Mouse (Mus musculus): ENCODE results near the gene Pabpn1. TPM values are rescaled to one million over a fixed set of nuclear protein-coding genes. Genes with fewer than 3 reads are reported as not detected.

The Pabpn1 gene
- 72.3 and 74.0 TPM in 2 replicates for polyA plus RNA-seq (2015; fragmentation: Nextera tagmentation; extraction: Ambion mirVana)

DNA sequence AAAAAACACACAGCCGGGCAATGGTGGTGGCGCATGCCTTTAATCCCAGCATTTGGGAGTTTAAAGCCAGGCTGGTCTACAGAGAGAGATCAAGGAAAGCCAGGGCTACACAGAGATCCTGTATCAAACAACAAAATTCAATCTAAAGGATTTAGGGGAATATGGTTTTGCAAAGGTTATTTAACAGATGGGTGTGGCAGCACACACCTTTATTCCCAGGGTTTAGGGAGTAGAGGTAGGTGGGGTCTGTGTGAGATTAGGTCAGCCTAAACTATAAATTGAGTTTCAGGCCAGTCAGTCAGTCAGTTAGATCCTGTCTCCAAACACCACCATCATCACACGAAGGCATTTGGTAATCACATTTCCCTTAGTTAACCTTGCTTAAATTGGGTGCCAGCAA, at the start of gene Pabpn1:
Gene Pabpn1, plus strand, starts transcription at position 301 of the 400 bp plus-strand sequence.
- Histone ChIP-seq H3K4me1 (peaks cover 30% of the 10 kb centered on the region), H3K36me3 (peaks cover 23% of the 10 kb centered on the region), H3K9me3 (no peaks in the 10 kb centered on the region), H3K4me2 (peak within 1 kb of the TSS; percentile 68), H3K27me3 (replicated peaks) (no peaks in the 10 kb centered on the region), H3K27ac (replicated peaks) (peak within 1 kb of the TSS; percentile 87), H3K4me3 (peak within 1 kb of the TSS; percentile 94), H3K9ac (peak within 1 kb of the TSS; percentile 76)
- WGBS = 94% methylated on average over 3 of the region's 3 CpGs
- no peak for ATAC-seq (ENCODE audit: extremely low read depth, insufficient number of reproducible peaks, low FRiP score, low TSS enrichment)

DNA sequence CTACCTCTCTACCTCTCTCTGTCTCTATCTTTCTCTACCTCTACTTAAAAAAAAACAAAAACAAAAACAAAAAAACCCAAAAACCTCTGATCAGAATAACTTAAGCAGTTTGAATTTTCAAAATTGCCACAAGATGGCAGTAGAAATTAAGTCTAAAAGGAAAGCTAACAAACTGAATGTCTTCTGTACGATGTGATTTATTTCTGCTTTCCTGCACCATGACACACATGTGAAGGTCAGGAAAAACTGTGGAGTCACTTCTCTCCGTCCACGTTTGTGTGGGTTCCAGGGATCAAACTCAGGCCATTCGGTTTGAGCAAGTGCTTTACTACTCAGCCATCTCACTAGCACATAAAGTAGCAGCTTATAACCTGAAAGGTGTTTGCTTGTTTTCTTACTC, 48.8 kb upstream of the Pabpn1 start:
- H3K4me3 ChIP-seq = no peak overlapping the region
- peaks cover 14% of the 10 kb centered on the region; the same call in 1 of the 2 replicates for H3K27me3 ChIP-seq (replicated peaks)
- no peak for ATAC-seq (ENCODE audit: extremely low read depth, insufficient number of reproducible peaks, low FRiP score, low TSS enrichment)
- no peaks in the 10 kb centered on the region for H3K9me3 ChIP-seq
- no peak overlapping the region for H3K9ac ChIP-seq
- H3K4me2 ChIP-seq = peak overlapping the region; percentile 23; the same call in 1 of the 2 replicates
- 2% methylated on average over 4 of the region's 4 CpGs for whole genome bisulfite sequencing
- no peak overlapping the region for H3K27ac ChIP-seq (replicated peaks)
- no peaks in the 10 kb centered on the region for H3K36me3 ChIP-seq
- H3K4me1 ChIP-seq = no peaks in the 10 kb centered on the region

GRCm38 (mm10) chr14:54855726-54856125, 36.6 kb upstream of the Pabpn1 start:
- 85% methylated on average over 3 of the region's 3 CpGs for WGBS
- Histone ChIP-seq H3K27me3 (replicated peaks) (no peaks in the 10 kb centered on the region), H3K4me2 (no peak overlapping the region), H3K4me3 (no peak overlapping the region), H3K9me3 (no peaks in the 10 kb centered on the region), H3K4me1 (no peaks in the 10 kb centered on the region), H3K27ac (replicated peaks) (no peak overlapping the region), H3K9ac (no peak overlapping the region), H3K36me3 (peaks cover 32% of the 10 kb centered on the region)
- ATAC-seq (ENCODE audit: extremely low read depth, insufficient number of reproducible peaks, low FRiP score, low TSS enrichment) = no peak

DNA sequence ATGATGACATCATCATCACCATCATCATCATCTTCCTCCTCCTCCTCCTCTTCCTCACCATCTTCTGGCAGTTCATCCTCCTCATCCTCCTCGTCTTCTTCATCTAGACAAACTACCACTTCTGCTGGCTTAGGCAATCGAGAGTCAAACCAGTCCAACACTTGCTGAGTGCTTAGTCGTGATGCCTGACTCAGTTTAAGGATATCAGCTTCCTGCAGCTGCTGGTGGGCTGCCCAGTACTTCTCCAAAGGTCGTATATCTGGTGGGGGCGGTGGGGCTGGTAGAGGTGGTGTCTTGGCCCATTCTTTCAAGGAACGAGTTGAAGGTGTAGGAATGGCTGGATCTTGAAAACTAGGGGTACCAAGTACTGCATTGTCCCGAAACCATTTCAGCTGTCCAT, 35.6 kb upstream of the Pabpn1 start:
- H3K27me3 ChIP-seq (replicated peaks) = no peaks in the 10 kb centered on the region
- H3K4me3 ChIP-seq = no peak overlapping the region
- no peak overlapping the region for H3K9ac ChIP-seq
- no peak overlapping the region for H3K27ac ChIP-seq (replicated peaks)
- ATAC-seq (ENCODE audit: extremely low read depth, insufficient number of reproducible peaks, low FRiP score, low TSS enrichment) = no peak
- WGBS = 72% methylated on average over 7 of the region's 7 CpGs
- no peaks in the 10 kb centered on the region for H3K9me3 ChIP-seq
- H3K4me1 ChIP-seq = no peaks in the 10 kb centered on the region
- H3K36me3 ChIP-seq = peaks cover 32% of the 10 kb centered on the region
- H3K4me2 ChIP-seq = no peak overlapping the region

DNA sequence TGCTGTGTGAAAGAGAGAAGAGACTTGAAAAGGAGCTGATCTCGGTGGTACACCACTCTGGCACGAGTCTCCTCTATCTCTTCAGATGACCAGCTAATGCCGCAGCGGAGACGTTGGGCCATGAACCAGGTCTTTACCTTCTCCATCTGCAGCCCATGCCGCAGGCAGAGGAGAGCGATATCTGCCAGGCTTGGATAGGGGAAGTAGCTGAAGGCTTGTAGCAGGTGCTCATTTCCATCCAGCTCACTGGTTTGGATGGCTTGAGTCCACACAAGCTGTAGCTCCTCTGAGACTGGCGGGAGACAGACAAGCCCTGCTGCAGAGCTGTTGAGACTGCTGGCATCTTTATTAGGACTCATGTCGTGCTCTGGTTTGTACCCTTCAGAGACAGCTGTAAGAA, 34.4 kb upstream of the Pabpn1 start:
- H3K27ac ChIP-seq (replicated peaks) = no peak overlapping the region
- no peak for ATAC-seq (ENCODE audit: extremely low read depth, insufficient number of reproducible peaks, low FRiP score, low TSS enrichment)
- H3K27me3 ChIP-seq (replicated peaks) = no peaks in the 10 kb centered on the region
- no peak overlapping the region for H3K9ac ChIP-seq
- no peak overlapping the region for H3K4me2 ChIP-seq
- peaks cover 32% of the 10 kb centered on the region for H3K36me3 ChIP-seq
- H3K4me1 ChIP-seq = peaks cover under 1% of the 10 kb centered on the region; the same call in 1 of the 2 replicates
- no peaks in the 10 kb centered on the region for H3K9me3 ChIP-seq
- H3K4me3 ChIP-seq = no peak overlapping the region
- WGBS = 76% methylated on average over 9 of the region's 9 CpGs

DNA sequence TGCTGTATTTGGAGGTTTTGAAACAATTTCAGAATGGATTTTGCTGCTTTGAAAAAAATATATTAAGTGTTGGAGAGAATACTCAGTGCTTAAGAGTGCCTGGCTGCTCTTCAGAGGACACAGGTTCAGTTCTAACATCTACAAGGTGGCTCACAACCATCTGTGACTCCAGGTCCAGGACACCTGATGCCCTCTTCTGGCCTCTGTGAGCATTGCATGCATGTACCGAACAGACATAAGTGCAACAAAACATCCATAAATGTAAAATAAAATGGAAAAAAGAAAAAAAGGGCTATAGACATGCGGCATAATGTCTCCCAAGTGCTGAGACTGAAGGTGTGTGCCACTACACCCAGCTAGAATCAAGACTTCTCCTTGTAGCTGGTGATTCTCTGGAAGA, 31.8 kb upstream of the Pabpn1 start:
- Histone ChIP-seq H3K36me3 (peaks cover 25% of the 10 kb centered on the region), H3K4me1 (peaks cover 9% of the 10 kb centered on the region), H3K9me3 (no peaks in the 10 kb centered on the region), H3K27ac (replicated peaks) (no peak overlapping the region), H3K4me2 (no peak overlapping the region), H3K9ac (no peak overlapping the region), H3K27me3 (replicated peaks) (no peaks in the 10 kb centered on the region), H3K4me3 (no peak overlapping the region)
- no peak for ATAC-seq (ENCODE audit: extremely low read depth, insufficient number of reproducible peaks, low FRiP score, low TSS enrichment)
- 41% methylated on average over 2 of the region's 2 CpGs for WGBS

- Histone ChIP-seq H3K4me2 (peak overlapping the region; percentile 78), H3K4me1 (peaks cover 9% of the 10 kb centered on the region), H3K9ac (peak overlapping the region; percentile 91), H3K27ac (replicated peaks) (peak overlapping the region; percentile 77), H3K36me3 (no peaks in the 10 kb centered on the region), H3K9me3 (no peaks in the 10 kb centered on the region), H3K27me3 (replicated peaks) (no peaks in the 10 kb centered on the region; the same call in 1 of the 2 replicates), H3K4me3 (peak overlapping the region; percentile 81)
- WGBS = under 1% methylated on average over 50 of the region's 56 CpGs
- ATAC-seq (ENCODE audit: extremely low read depth, insufficient number of reproducible peaks, low FRiP score, low TSS enrichment) = peak; percentile 100
These were observed 28.6 kb upstream of the Pabpn1 start for GRCm38 (mm10) chr14:54863501-54864312.

DNA sequence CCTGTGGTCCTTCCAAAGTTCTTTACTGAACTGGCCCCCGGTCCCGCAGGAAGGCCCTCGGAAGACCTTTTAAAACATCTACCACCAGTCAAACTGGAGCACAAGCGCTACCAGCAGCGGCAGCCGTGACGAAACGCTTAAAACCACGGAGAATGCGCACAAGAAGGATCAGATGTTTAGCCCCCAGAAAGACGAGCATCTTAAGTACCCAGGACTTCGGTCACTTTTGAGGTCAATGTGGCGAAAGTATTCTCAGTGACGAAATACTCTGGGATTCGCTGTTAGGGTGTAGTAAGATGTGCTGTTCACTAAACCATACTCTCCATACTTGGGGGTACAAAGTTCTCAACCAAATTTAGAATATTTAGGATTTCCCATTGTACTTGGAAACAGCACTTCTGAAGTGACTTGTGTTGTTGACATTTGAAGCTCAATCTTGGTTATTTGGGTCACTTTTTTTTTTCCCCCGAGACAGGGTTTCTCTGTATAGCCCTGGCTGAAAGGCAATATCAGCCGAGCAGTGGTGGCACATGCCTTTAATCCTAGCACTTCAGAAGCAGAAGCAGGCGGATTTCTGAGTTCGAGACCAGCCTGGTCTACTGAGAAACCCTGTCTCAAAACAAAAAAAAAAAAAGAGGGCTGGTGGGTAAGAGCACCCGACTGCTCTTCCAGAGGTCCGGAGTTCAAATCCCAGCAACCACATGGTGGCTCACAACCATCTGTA, 27.8 kb upstream of the Pabpn1 start:
- peak overlapping the region; percentile 78 for H3K4me2 ChIP-seq
- 16% methylated on average over 21 of the region's 21 CpGs for WGBS
- peak overlapping the region; percentile 81 for H3K4me3 ChIP-seq
- no peaks in the 10 kb centered on the region for H3K36me3 ChIP-seq
- peaks cover 9% of the 10 kb centered on the region for H3K4me1 ChIP-seq
- no peaks in the 10 kb centered on the region for H3K9me3 ChIP-seq
- H3K27me3 ChIP-seq (replicated peaks) = no peaks in the 10 kb centered on the region; the same call in 1 of the 2 replicates
- H3K27ac ChIP-seq (replicated peaks) = peak overlapping the region; percentile 77
- no peak for ATAC-seq (ENCODE audit: extremely low read depth, insufficient number of reproducible peaks, low FRiP score, low TSS enrichment)
- peak overlapping the region; percentile 84 for H3K9ac ChIP-seq

GRCm38 (mm10) chr14:54865626-54866025, 26.7 kb upstream of the Pabpn1 start:
- H3K4me3 ChIP-seq = no peak overlapping the region
- no peak overlapping the region for H3K9ac ChIP-seq
- ATAC-seq (ENCODE audit: extremely low read depth, insufficient number of reproducible peaks, low FRiP score, low TSS enrichment) = no peak
- no peak overlapping the region for H3K4me2 ChIP-seq
- no peaks in the 10 kb centered on the region for H3K9me3 ChIP-seq
- peaks cover 9% of the 10 kb centered on the region for H3K4me1 ChIP-seq
- no peaks in the 10 kb centered on the region; the same call in 1 of the 2 replicates for H3K27me3 ChIP-seq (replicated peaks)
- H3K36me3 ChIP-seq = no peaks in the 10 kb centered on the region
- H3K27ac ChIP-seq (replicated peaks) = no peak overlapping the region
- WGBS = 68% methylated on average over 5 of the region's 5 CpGs

DNA sequence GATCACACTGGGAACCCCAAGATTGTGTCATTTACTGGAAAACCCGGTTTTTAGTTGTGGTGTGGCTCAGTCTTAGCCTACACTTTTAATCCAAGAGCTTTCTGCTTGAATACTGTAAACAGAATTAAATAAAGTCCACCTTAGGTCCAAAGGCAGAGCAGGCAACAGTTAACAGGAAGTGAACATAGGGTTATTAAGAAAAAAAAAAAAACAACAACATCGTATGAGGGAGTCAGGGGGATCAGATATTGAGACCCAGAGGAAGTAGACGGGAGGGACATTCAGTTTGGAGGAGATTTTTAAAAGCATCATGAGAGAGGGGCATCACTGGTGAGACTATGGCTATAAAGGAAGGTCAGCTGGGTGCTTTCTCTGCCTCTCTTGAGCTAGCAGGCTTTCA, 26.0 kb upstream of the Pabpn1 start:
- Histone ChIP-seq H3K4me3 (no peak overlapping the region), H3K4me1 (peaks cover 9% of the 10 kb centered on the region), H3K36me3 (no peaks in the 10 kb centered on the region), H3K27me3 (replicated peaks) (no peaks in the 10 kb centered on the region; the same call in 1 of the 2 replicates), H3K27ac (replicated peaks) (no peak overlapping the region), H3K9me3 (no peaks in the 10 kb centered on the region), H3K9ac (no peak overlapping the region), H3K4me2 (no peak overlapping the region)
- no peak for ATAC-seq (ENCODE audit: extremely low read depth, insufficient number of reproducible peaks, low FRiP score, low TSS enrichment)
- 54% methylated on average over 3 of the region's 3 CpGs for WGBS

- H3K9ac ChIP-seq = no peak overlapping the region
- H3K27me3 ChIP-seq (replicated peaks) = no peaks in the 10 kb centered on the region; the same call in 1 of the 2 replicates
- no peak overlapping the region for H3K27ac ChIP-seq (replicated peaks)
- WGBS = 53% methylated on average over 5 of the region's 5 CpGs
- no peak for ATAC-seq (ENCODE audit: extremely low read depth, insufficient number of reproducible peaks, low FRiP score, low TSS enrichment)
- H3K4me1 ChIP-seq = peaks cover 9% of the 10 kb centered on the region
- no peak overlapping the region for H3K4me3 ChIP-seq
- no peaks in the 10 kb centered on the region for H3K9me3 ChIP-seq
- no peaks in the 10 kb centered on the region for H3K36me3 ChIP-seq
- no peak overlapping the region for H3K4me2 ChIP-seq
These were observed 25.4 kb upstream of the Pabpn1 start for GRCm38 (mm10) chr14:54866936-54867335.

All from heart, embryonic 13.5 days (tissue).